Mouse (Mus musculus): ENCODE data around the gene Clip2.

DNA sequence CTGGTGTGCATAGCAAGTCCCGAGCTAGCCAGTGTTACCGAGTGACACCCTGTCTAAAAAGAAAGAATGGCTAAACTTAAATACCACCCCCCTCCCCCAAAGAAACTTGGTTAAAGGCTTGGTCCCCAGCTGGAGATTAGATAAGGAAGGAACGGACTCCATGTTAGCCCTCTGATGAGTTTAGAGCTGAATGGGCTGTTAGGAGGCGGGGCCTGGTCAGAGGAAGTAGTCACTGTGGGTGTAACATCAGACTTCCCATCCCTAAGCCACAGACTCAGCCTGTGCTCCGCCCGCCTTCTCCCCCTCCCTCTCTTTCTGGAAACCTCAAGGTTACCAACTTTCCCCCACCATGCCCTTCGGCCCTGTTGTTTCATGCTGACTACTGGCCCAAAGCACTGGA is 30.4 kb downstream of the Clip2 start:
- TF ChIP-seq GATA1 (IDR thresholded peaks at IDR 0.05; ENCODE audit: borderline replicate concordance, low read length) (no peak), CTCF (IDR thresholded peaks at IDR 0.05; ENCODE audit: low read depth, low read length) (no peak)

Data from G1E (cell line).